ENCODE assay signal across 7 mouse cellular contexts in the genomic region with DNA sequence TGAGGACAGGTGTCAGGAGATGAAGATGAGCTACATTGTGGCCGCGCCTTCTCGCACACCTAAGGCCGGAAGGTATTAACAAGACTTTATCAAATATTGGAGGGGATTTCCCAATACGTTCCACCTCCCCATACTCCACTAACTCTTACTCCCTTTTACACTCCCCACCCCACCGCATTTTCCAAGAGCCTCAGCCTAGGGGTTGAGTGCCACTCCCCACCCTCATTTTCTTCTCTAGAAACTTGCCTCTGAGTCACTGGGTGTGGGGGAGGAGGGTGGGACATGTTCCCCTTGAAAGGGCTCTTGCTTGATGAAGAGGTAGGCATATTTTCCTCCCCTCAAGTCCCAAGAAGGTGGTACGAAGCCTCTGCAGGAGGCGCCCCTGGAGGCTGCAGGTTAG. TPM values are rescaled to one million over a fixed set of nuclear protein-coding genes. Genes with fewer than 3 reads are reported as not detected.
DNase-seq lines count a peak whose midpoint lies in the region; ATAC-seq and TF ChIP-seq lines count a peak whose summit lies in the region.

No protein-coding gene starts in this region.

- WGBS in forebrain, embryonic 13.5 days, result 27% methylated on average over 8 of the region's 8 CpGs
- 19% methylated on average over 8 of the region's 8 CpGs for WGBS in liver, postnatal 0 days (ENCODE audit: insufficient replicate concordance)
- WGBS in stomach, embryonic 14.5 days, result 17% methylated on average over 8 of the region's 8 CpGs

- H3ac ChIP-seq in C2C12 (ENCODE audit: control insufficient read depth, insufficient read length, low read depth), result no peak overlapping the region

- no peak for TF ChIP-seq EP300 in liver, postnatal 0 days (IDR thresholded peaks at IDR 0.05; ENCODE audit: low read depth)

- H3K9ac ChIP-seq in forebrain, embryonic 13.5 days, result peak overlapping the region; percentile 85
- peak overlapping the region; percentile 66 for H3K9ac ChIP-seq in liver, postnatal 0 days (replicated peaks)
- H3K9ac ChIP-seq in stomach, embryonic 14.5 days (replicated peaks; ENCODE audit: low read depth, low read length), result peak overlapping the region; percentile 59; the same call in 1 of the 2 replicates

- ATAC-seq in forebrain, embryonic 13.5 days, result no peak
- no peak for ATAC-seq in liver, postnatal 0 days
- no peak for ATAC-seq in stomach, embryonic 14.5 days (ENCODE audit: insufficient number of reproducible peaks, insufficient read depth, low FRiP score, low read depth)

- peaks cover 4% of the 10 kb centered on the region for H3K79me2 ChIP-seq in C2C12 (ENCODE audit: control insufficient read depth, insufficient read depth)

- H3K4me3 ChIP-seq in C2C12 (ENCODE audit: insufficient read depth, poor library complexity, severe bottlenecking), result peak overlapping the region; percentile 45
- peak overlapping the region; percentile 73 for H3K4me3 ChIP-seq in forebrain, embryonic 13.5 days
- H3K4me3 ChIP-seq in liver, postnatal 0 days (ENCODE audit: low read depth, low read length), result peak overlapping the region; percentile 76
- H3K4me3 ChIP-seq in stomach, embryonic 14.5 days (ENCODE audit: low read depth, low read length), result peak overlapping the region; percentile 63

- H3K27me3 ChIP-seq in C2C12 (ENCODE audit: control insufficient read depth, insufficient read depth, insufficient read length), result no peaks in the 10 kb centered on the region
- no peaks in the 10 kb centered on the region for H3K27me3 ChIP-seq in forebrain, embryonic 13.5 days
- H3K27me3 ChIP-seq in liver, postnatal 0 days (ENCODE audit: insufficient read depth, low read length), result no peaks in the 10 kb centered on the region
- no peaks in the 10 kb centered on the region for H3K27me3 ChIP-seq in stomach, embryonic 14.5 days (ENCODE audit: control insufficient read depth, insufficient read depth, low read length)

- TF ChIP-seq CTCF in C2C12 (IDR thresholded peaks at IDR 0.05; ENCODE audit: control insufficient read depth, insufficient read depth, insufficient read length), result no peak
- TF ChIP-seq CTCF in liver, postnatal 0 days (IDR thresholded peaks at IDR 0.05; ENCODE audit: low read depth), result no peak

- no peaks in the 10 kb centered on the region for H3K36me3 ChIP-seq in C2C12 (ENCODE audit: control insufficient read depth, insufficient read depth)
- H3K36me3 ChIP-seq in forebrain, embryonic 13.5 days (ENCODE audit: poor library complexity, severe bottlenecking), result no peaks in the 10 kb centered on the region
- H3K36me3 ChIP-seq in liver, postnatal 0 days (replicated peaks; ENCODE audit: insufficient read depth, low read length), result no peaks in the 10 kb centered on the region
- no peaks in the 10 kb centered on the region; the same call in 1 of the 2 replicates for H3K36me3 ChIP-seq in stomach, embryonic 14.5 days (ENCODE audit: control insufficient read depth, insufficient read depth, low read length)

- peak; percentile 48 for DNase-seq in 416B (ENCODE audit: low read depth)
- DNase-seq in liver, postnatal 0 days, result no peak
- DNase-seq in gastrocnemius, adult 18-20 months (ENCODE audit: low spot score), result no peak
- no peak for DNase-seq in adrenal gland, adult 8-10 months

- H3K9me3 ChIP-seq in forebrain, embryonic 13.5 days (replicated peaks), result no peaks in the 10 kb centered on the region
- no peaks in the 10 kb centered on the region for H3K9me3 ChIP-seq in liver, postnatal 0 days (ENCODE audit: low read length)
- H3K9me3 ChIP-seq in stomach, embryonic 14.5 days (ENCODE audit: control insufficient read depth, low read depth, low read length), result no peaks in the 10 kb centered on the region

- H3K4me2 ChIP-seq in forebrain, embryonic 13.5 days, result peak overlapping the region; percentile 86
- H3K4me2 ChIP-seq in liver, postnatal 0 days (ENCODE audit: low read depth, low read length), result peak overlapping the region; percentile 83
- peak overlapping the region; percentile 54 for H3K4me2 ChIP-seq in stomach, embryonic 14.5 days (replicated peaks; ENCODE audit: low read depth, low read length)

- peaks cover 4% of the 10 kb centered on the region for H3K79me3 ChIP-seq in C2C12 (ENCODE audit: low read depth)

- H3K27ac ChIP-seq in forebrain, embryonic 13.5 days, result peak overlapping the region; percentile 92; the same call in 1 of the 2 replicates
- peak overlapping the region; percentile 94 for H3K27ac ChIP-seq in liver, postnatal 0 days (ENCODE audit: low read depth)
- H3K27ac ChIP-seq in stomach, embryonic 14.5 days (ENCODE audit: low read length), result peak overlapping the region; percentile 97; the same call in 1 of the 2 replicates

- peaks cover 46% of the 10 kb centered on the region for H3K4me1 ChIP-seq in forebrain, embryonic 13.5 days
- H3K4me1 ChIP-seq in liver, postnatal 0 days (ENCODE audit: insufficient read depth), result peaks cover 53% of the 10 kb centered on the region
- H3K4me1 ChIP-seq in stomach, embryonic 14.5 days (ENCODE audit: control insufficient read depth, insufficient read depth, low read length), result peaks cover 19% of the 10 kb centered on the region; the same call in 1 of the 2 replicates

TF ChIP-seq in C2C12, 6 proteins besides CTCF, POLR2A, EP300 and RAD21:
- TF ChIP-seq MYOD1 (IDR thresholded peaks at IDR 0.05; ENCODE audit: control insufficient read depth, insufficient read length, low read depth) (no peak), CEBPB (IDR thresholded peaks at IDR 0.05; ENCODE audit: low read depth) (no peak), MYOG (IDR thresholded peaks at IDR 0.05; ENCODE audit: control insufficient read depth, extremely low read depth, insufficient read length) (no peak), MAX (IDR thresholded peaks at IDR 0.05) (no peak), FOSL1 (IDR thresholded peaks at IDR 0.05; ENCODE audit: insufficient read depth, low read length, poor library complexity, severe bottlenecking) (no peak), USF1 (IDR thresholded peaks at IDR 0.05; ENCODE audit: low read depth) (no peak)

RNA-seq across cellular contexts. Expression of gene Orai1, which starts 1.0 kb away (rescaled TPM):
- polyA plus RNA-seq in C2C12 (2012; fragmentation: generic; extraction: Trizol), result 10.8 TPM
- 10.6 and 10.8 TPM in 2 replicates for polyA plus RNA-seq in forebrain, embryonic 13.5 days (2015; fragmentation: Nextera tagmentation; extraction: Ambion mirVana)
- 12.4 and 13.1 TPM in 2 replicates for polyA plus RNA-seq in liver, postnatal 0 days (2015; fragmentation: Nextera tagmentation; extraction: Ambion mirVana)
- 17.8 and 20.5 TPM in 2 replicates for polyA plus RNA-seq in stomach, embryonic 14.5 days (2014; fragmentation: Nextera tagmentation; extraction: Ambion mirVana)
- total RNA-seq in gastrocnemius, adult 18-20 months (2021), result 10 to 100 TPM; 31.9 to 33.4 TPM
- 10 to 100 TPM; 11.5 to 13.5 (median 12.0) TPM for total RNA-seq in adrenal gland, adult 8-10 months (2022)

RNA-seq across cellular contexts. Expression of gene Kdm2b, which starts 26.3 kb away (rescaled TPM):
- polyA plus RNA-seq in C2C12 (2012; fragmentation: generic; extraction: Trizol), result 15.3 TPM
- polyA plus RNA-seq in forebrain, embryonic 13.5 days (2015; fragmentation: Nextera tagmentation; extraction: Ambion mirVana), result 107 and 108 TPM in 2 replicates
- polyA plus RNA-seq in liver, postnatal 0 days (2015; fragmentation: Nextera tagmentation; extraction: Ambion mirVana), result 7.6 and 8.3 TPM in 2 replicates
- 34.5 and 37.9 TPM in 2 replicates for polyA plus RNA-seq in stomach, embryonic 14.5 days (2014; fragmentation: Nextera tagmentation; extraction: Ambion mirVana)
- total RNA-seq in gastrocnemius, adult 18-20 months (2021), result 10 to 100 TPM; 13.1 to 17.1 TPM
- total RNA-seq in adrenal gland, adult 8-10 months (2022), result 10 to 100 TPM; 16.9 to 20.0 (median 18.5) TPM

RNA-seq across cellular contexts. Expression of gene Morn3, which starts 30.9 kb away (rescaled TPM):
- polyA plus RNA-seq in C2C12 (2012; fragmentation: generic; extraction: Trizol), result not detected
- polyA plus RNA-seq in forebrain, embryonic 13.5 days (2015; fragmentation: Nextera tagmentation; extraction: Ambion mirVana), result 0.79 and 1.1 TPM in 2 replicates
- polyA plus RNA-seq in liver, postnatal 0 days (2015; fragmentation: Nextera tagmentation; extraction: Ambion mirVana), result not detected in 2 replicates
- polyA plus RNA-seq in stomach, embryonic 14.5 days (2014; fragmentation: Nextera tagmentation; extraction: Ambion mirVana), result not detected in 2 replicates
- not detected for total RNA-seq in gastrocnemius, adult 18-20 months (2021)
- not detected for total RNA-seq in adrenal gland, adult 8-10 months (2022)

RNA-seq across cellular contexts. Expression of gene Tmem120b, which starts 52.3 kb away (rescaled TPM):
- 10.4 TPM for polyA plus RNA-seq in C2C12 (2012; fragmentation: generic; extraction: Trizol)
- polyA plus RNA-seq in forebrain, embryonic 13.5 days (2015; fragmentation: Nextera tagmentation; extraction: Ambion mirVana), result 10.9 and 11.0 TPM in 2 replicates
- polyA plus RNA-seq in liver, postnatal 0 days (2015; fragmentation: Nextera tagmentation; extraction: Ambion mirVana), result 12.0 and 12.8 TPM in 2 replicates
- 9.0 and 9.3 TPM in 2 replicates for polyA plus RNA-seq in stomach, embryonic 14.5 days (2014; fragmentation: Nextera tagmentation; extraction: Ambion mirVana)
- 10 to 100 TPM; 16.8 to 19.6 TPM for total RNA-seq in gastrocnemius, adult 18-20 months (2021)
- 10 to 100 TPM in 3 of 4 experiments, 1 to 10 TPM in 1; 9.8 to 22.3 (median 14.5) TPM for total RNA-seq in adrenal gland, adult 8-10 months (2022)
